In genomic region chr2:169158760-169159159, GRCm38 (mm10) we compare ENCODE assay signal across 13 mouse cellular contexts.
A peak's percentile ranks its signal among the peaks of the same experiment; 100 is the strongest.
DNase-seq lines count a peak whose midpoint lies in the region; ATAC-seq lines count a peak whose summit lies in the region.
"Had no signal": no experiment of that assay in that cellular context is flagged by ENCODE, and none has a peak within 500 bp of the region (broad histone marks: within the 10 kb centered on the region; RNA-seq: fewer than 3 reads in every experiment).

No protein-coding gene starts in this region.

- no peak for DNase-seq in embryonic facial prominence, embryonic 10.5 days (ENCODE audit: low spot score)
- no peak for DNase-seq in limb, embryonic 10.5 days (ENCODE audit: low spot score)
- DNase-seq in urinary bladder, postnatal 25 days (ENCODE audit: low spot score), result no peak
- DNase-seq: lung, adult 2 months; thymus, adult 2 months had no signal

- peaks cover 3% of the 10 kb centered on the region; the same call in 1 of the 2 replicates for H3K27me3 ChIP-seq in embryonic facial prominence, embryonic 12.5 days
- no peaks in the 10 kb centered on the region for H3K27me3 ChIP-seq in embryonic facial prominence, embryonic 10.5 days (replicated peaks; ENCODE audit: low read depth, poor library complexity, severe bottlenecking)
- peaks cover 7% of the 10 kb centered on the region; the same call in 1 of the 2 replicates for H3K27me3 ChIP-seq in limb, embryonic 12.5 days
- H3K27me3 ChIP-seq in limb, embryonic 10.5 days (ENCODE audit: low read depth, poor library complexity, severe bottlenecking), result no peaks in the 10 kb centered on the region
- no peaks in the 10 kb centered on the region; the same call in 1 of the 2 replicates for H3K27me3 ChIP-seq in limb, embryonic 15.5 days
- no peaks in the 10 kb centered on the region for H3K27me3 ChIP-seq in stomach, embryonic 15.5 days (replicated peaks)
- H3K27me3 ChIP-seq in liver, embryonic 12.5 days (replicated peaks), result no peaks in the 10 kb centered on the region

- no peak overlapping the region for H3K9ac ChIP-seq in embryonic facial prominence, embryonic 12.5 days
- no peak overlapping the region for H3K9ac ChIP-seq in limb, embryonic 12.5 days (replicated peaks)
- no peak overlapping the region for H3K9ac ChIP-seq in limb, embryonic 15.5 days
- H3K9ac ChIP-seq in stomach, embryonic 15.5 days, result no peak overlapping the region
- H3K9ac ChIP-seq in liver, embryonic 12.5 days, result no peak overlapping the region
- H3K9ac ChIP-seq: heart, embryonic 15.5 days had no signal

- 0 out of 2 replicates have a peak overlapping the region, but pooled peaks have one; percentile 5 for H3K4me2 ChIP-seq in embryonic facial prominence, embryonic 12.5 days (replicated peaks)
- H3K4me2 ChIP-seq in limb, embryonic 12.5 days, result peak overlapping the region; percentile 32
- peak overlapping the region; percentile 31; the same call in 1 of the 2 replicates for H3K4me2 ChIP-seq in limb, embryonic 15.5 days
- peak overlapping the region; percentile 32 for H3K4me2 ChIP-seq in stomach, embryonic 15.5 days
- H3K4me2 ChIP-seq in liver, embryonic 12.5 days, result no peak overlapping the region

- H3K4me3 ChIP-seq in embryonic facial prominence, embryonic 12.5 days, result no peak overlapping the region
- H3K4me3 ChIP-seq in embryonic facial prominence, embryonic 10.5 days, result no peak overlapping the region
- H3K4me3 ChIP-seq in limb, embryonic 12.5 days (replicated peaks), result no peak overlapping the region
- no peak overlapping the region for H3K4me3 ChIP-seq in limb, embryonic 10.5 days
- no peak overlapping the region for H3K4me3 ChIP-seq in limb, embryonic 15.5 days
- no peak overlapping the region; the same call in 1 of the 2 replicates for H3K4me3 ChIP-seq in stomach, embryonic 15.5 days (replicated peaks)
- no peak overlapping the region for H3K4me3 ChIP-seq in liver, embryonic 12.5 days
- H3K4me3 ChIP-seq: heart, embryonic 15.5 days; myocyte had no signal

- no peaks in the 10 kb centered on the region for H3K36me3 ChIP-seq in embryonic facial prominence, embryonic 12.5 days
- no peaks in the 10 kb centered on the region for H3K36me3 ChIP-seq in embryonic facial prominence, embryonic 10.5 days (replicated peaks)
- H3K36me3 ChIP-seq in limb, embryonic 12.5 days, result no peaks in the 10 kb centered on the region
- H3K36me3 ChIP-seq in limb, embryonic 10.5 days, result no peaks in the 10 kb centered on the region
- H3K36me3 ChIP-seq in limb, embryonic 15.5 days, result no peaks in the 10 kb centered on the region
- H3K36me3 ChIP-seq in stomach, embryonic 15.5 days, result no peaks in the 10 kb centered on the region
- no peaks in the 10 kb centered on the region for H3K36me3 ChIP-seq in liver, embryonic 12.5 days
- H3K36me3 ChIP-seq: heart, embryonic 15.5 days had no signal

- H3K9me3 ChIP-seq in embryonic facial prominence, embryonic 12.5 days, result no peaks in the 10 kb centered on the region
- no peaks in the 10 kb centered on the region for H3K9me3 ChIP-seq in embryonic facial prominence, embryonic 10.5 days
- no peaks in the 10 kb centered on the region for H3K9me3 ChIP-seq in limb, embryonic 12.5 days
- H3K9me3 ChIP-seq in limb, embryonic 10.5 days (replicated peaks), result no peaks in the 10 kb centered on the region
- no peaks in the 10 kb centered on the region for H3K9me3 ChIP-seq in limb, embryonic 15.5 days
- H3K9me3 ChIP-seq in stomach, embryonic 15.5 days, result no peaks in the 10 kb centered on the region
- H3K9me3 ChIP-seq in liver, embryonic 12.5 days (replicated peaks), result peaks cover 5% of the 10 kb centered on the region; the same call in 1 of the 2 replicates
- H3K9me3 ChIP-seq: heart, embryonic 15.5 days had no signal

- 46% methylated on average over 11 of the region's 11 CpGs for WGBS in embryonic facial prominence, embryonic 12.5 days
- 61% methylated on average over 11 of the region's 11 CpGs for WGBS in embryonic facial prominence, embryonic 10.5 days
- WGBS in limb, embryonic 12.5 days, result 41% methylated on average over 11 of the region's 11 CpGs
- WGBS in limb, embryonic 10.5 days, result 57% methylated on average over 11 of the region's 11 CpGs
- 36% methylated on average over 11 of the region's 11 CpGs for WGBS in limb, embryonic 15.5 days
- 38% methylated on average over 11 of the region's 11 CpGs for WGBS in stomach, embryonic 15.5 days
- WGBS in liver, embryonic 12.5 days (ENCODE audit: insufficient replicate concordance), result 63% methylated on average over 11 of the region's 11 CpGs

- no peak for ATAC-seq in embryonic facial prominence, embryonic 12.5 days (ENCODE audit: insufficient number of reproducible peaks, insufficient read depth, low FRiP score, low TSS enrichment)
- no peak for ATAC-seq in limb, embryonic 12.5 days (ENCODE audit: insufficient number of reproducible peaks, insufficient read depth, low FRiP score, low TSS enrichment, low read depth)
- ATAC-seq in limb, embryonic 15.5 days (ENCODE audit: insufficient number of reproducible peaks, low FRiP score, low TSS enrichment, low read depth), result no peak
- ATAC-seq in stomach, embryonic 15.5 days (ENCODE audit: insufficient read depth, low FRiP score, low read depth), result no peak
- ATAC-seq in liver, embryonic 12.5 days, result no peak
- ATAC-seq: activated CD4-positive, CD25-positive, alpha-beta regulatory T cell, adult 4 months had no signal

- H3K4me1 ChIP-seq in embryonic facial prominence, embryonic 12.5 days, result peaks cover 21% of the 10 kb centered on the region
- H3K4me1 ChIP-seq in embryonic facial prominence, embryonic 10.5 days, result peaks cover 20% of the 10 kb centered on the region
- H3K4me1 ChIP-seq in limb, embryonic 12.5 days (replicated peaks), result peaks cover 27% of the 10 kb centered on the region
- peaks cover 44% of the 10 kb centered on the region for H3K4me1 ChIP-seq in limb, embryonic 10.5 days
- H3K4me1 ChIP-seq in limb, embryonic 15.5 days, result peaks cover 8% of the 10 kb centered on the region
- no peaks in the 10 kb centered on the region for H3K4me1 ChIP-seq in stomach, embryonic 15.5 days
- peaks cover 7% of the 10 kb centered on the region; the same call in 1 of the 2 replicates for H3K4me1 ChIP-seq in liver, embryonic 12.5 days
- H3K4me1 ChIP-seq: heart, embryonic 15.5 days had no signal

- H3K27ac ChIP-seq in embryonic facial prominence, embryonic 12.5 days, result no peak overlapping the region
- no peak overlapping the region for H3K27ac ChIP-seq in embryonic facial prominence, embryonic 10.5 days (replicated peaks)
- no peak overlapping the region for H3K27ac ChIP-seq in limb, embryonic 12.5 days
- no peak overlapping the region for H3K27ac ChIP-seq in limb, embryonic 10.5 days
- no peak overlapping the region for H3K27ac ChIP-seq in limb, embryonic 15.5 days
- H3K27ac ChIP-seq in stomach, embryonic 15.5 days, result no peak overlapping the region
- H3K27ac ChIP-seq in liver, embryonic 12.5 days, result no peak overlapping the region
- H3K27ac ChIP-seq: heart, embryonic 15.5 days had no signal
